Mouse (Mus musculus): ENCODE data around the gene 1520401A03Rik. TPM values are rescaled to one million over a fixed set of nuclear protein-coding genes. Genes with fewer than 3 reads are reported as not detected.
A peak's percentile ranks its signal among the peaks of the same experiment; 100 is the strongest.

1520401A03Rik gene
- total RNA-seq, 1 experiment from 2014 or later: not detected

DNA sequence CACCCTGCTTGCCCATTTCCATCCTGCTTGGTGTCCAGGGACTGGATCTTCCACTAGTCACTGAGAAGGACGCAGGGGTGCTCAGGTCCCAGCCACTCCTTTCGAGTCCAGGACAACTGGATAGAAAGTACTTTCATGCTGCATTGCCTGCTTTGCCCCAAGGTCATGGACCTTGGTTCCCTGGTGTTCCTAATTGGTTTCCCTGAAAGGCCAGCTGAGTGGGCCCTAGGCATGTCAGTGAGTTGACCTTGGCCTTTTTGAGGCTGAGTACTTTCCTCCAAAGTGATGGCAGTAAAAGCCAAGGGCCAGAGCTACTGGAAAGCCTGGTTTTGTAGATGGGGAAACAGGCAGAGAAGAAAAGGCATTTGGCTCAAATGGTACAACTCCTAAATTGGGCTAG lies 697 bp downstream of the 1520401A03Rik start:
- ATAC-seq (ENCODE audit: extremely low read depth, insufficient number of reproducible peaks, low FRiP score, poor library complexity, severe bottlenecking): no peak

- no peak for ATAC-seq (ENCODE audit: extremely low read depth, insufficient number of reproducible peaks, low FRiP score, poor library complexity, severe bottlenecking)
Observed at GRCm38 (mm10) chr17:23719455-23719854, 3.1 kb downstream of the 1520401A03Rik start.

DNA sequence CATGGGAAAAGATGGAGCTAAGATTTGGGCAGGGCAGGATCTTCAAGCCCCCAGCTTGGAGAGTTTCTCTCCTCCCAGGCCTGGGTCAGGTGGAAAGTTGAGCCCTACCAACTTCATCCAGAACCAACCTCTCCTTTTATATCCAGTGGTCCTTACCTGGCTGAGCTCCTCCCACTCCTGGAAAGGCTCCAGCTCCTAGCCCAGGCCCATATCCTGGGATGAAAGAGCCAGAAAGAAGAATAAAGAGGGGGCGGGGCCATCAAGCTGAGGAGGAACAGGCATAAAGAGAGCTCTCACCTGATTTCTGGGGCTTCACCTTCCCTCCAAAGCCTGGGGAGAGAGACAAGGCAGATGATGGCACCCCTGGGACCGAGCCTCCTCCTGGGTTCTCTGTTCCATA lies 5.6 kb downstream of the 1520401A03Rik start:
- no peak for ATAC-seq (ENCODE audit: extremely low read depth, insufficient number of reproducible peaks, low FRiP score, poor library complexity, severe bottlenecking)

GRCm38 (mm10) chr17:23706212-23706611 lies 16.4 kb downstream of the 1520401A03Rik start:
- ATAC-seq (ENCODE audit: extremely low read depth, insufficient number of reproducible peaks, low FRiP score, poor library complexity, severe bottlenecking): peak; percentile 75

DNA sequence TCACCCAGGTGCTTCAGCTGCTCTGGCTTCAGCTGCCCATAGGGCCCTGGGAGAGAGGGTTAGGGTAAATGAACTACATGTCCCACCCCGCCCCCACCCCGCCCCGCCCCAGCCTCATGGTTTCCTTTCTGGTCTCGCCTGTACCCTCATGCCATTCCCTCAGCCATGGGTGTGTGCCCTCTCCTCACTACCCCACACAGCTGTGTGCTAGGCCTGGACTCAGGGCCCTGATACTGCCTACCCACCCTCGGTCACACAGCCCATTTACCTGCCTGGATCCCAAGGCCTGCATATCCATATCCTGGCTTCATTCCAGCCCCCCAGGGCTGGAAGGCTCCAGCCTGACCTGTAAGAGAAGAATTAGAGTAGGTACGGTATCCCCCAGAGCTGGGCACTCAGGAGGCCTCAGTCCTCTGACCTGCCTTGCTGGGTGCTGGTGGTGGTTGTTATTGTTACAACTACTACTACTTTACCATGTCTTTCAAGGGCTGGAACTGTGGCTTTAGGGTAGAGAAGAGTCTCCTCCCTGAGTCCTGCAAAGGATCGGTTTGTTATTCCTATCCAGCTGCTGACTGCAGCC lies 17.0 kb downstream of the 1520401A03Rik start:
- no peak for ATAC-seq (ENCODE audit: extremely low read depth, insufficient number of reproducible peaks, low FRiP score, poor library complexity, severe bottlenecking)

DNA sequence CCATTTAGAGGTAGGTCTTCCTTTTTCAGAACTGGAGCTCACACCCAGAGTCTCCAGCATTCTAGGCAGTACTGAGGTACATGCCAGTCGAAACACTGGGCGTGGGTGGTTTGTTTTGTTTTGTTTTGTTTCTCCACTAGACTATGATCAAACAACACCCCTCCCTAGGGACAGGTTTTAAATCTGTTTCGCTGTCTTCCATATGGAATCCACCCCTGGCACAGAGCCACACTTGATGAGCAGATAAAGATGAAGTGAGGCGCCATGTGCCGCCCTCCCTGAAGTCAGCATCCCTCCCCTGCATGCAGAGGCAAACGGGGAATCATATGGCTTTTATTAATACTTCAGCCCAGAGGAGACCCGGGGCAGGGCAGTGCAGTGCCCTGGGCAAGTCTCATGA lies 17.8 kb downstream of the 1520401A03Rik start:
- no peak for ATAC-seq (ENCODE audit: extremely low read depth, insufficient number of reproducible peaks, low FRiP score, poor library complexity, severe bottlenecking)

- ATAC-seq (ENCODE audit: extremely low read depth, insufficient number of reproducible peaks, low FRiP score, poor library complexity, severe bottlenecking): no peak
Observed at GRCm38 (mm10) chr17:23703301-23703700, 19.3 kb downstream of the 1520401A03Rik start.

DNA sequence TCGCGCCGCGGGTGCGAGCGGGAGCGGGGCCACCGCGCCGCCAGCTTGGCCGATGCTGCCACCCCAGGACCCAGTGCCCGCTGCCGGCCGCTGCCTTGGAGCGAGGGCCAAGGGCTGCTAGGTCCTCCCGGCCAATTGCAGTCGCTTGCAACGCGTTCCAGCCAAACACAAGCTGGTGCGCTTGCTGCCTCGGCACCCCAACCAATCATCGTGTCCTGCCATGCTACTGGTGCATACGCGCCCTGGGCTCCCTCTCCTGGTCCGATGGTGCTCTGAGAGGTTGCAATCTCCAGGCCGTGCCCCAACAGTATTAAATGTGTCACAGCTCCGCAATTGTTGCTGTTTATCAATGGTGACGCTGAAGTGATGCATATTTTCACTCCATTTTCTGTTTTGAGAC lies 22.5 kb downstream of the 1520401A03Rik start:
- peak; percentile 87 for ATAC-seq (ENCODE audit: extremely low read depth, insufficient number of reproducible peaks, low FRiP score, poor library complexity, severe bottlenecking)

DNA sequence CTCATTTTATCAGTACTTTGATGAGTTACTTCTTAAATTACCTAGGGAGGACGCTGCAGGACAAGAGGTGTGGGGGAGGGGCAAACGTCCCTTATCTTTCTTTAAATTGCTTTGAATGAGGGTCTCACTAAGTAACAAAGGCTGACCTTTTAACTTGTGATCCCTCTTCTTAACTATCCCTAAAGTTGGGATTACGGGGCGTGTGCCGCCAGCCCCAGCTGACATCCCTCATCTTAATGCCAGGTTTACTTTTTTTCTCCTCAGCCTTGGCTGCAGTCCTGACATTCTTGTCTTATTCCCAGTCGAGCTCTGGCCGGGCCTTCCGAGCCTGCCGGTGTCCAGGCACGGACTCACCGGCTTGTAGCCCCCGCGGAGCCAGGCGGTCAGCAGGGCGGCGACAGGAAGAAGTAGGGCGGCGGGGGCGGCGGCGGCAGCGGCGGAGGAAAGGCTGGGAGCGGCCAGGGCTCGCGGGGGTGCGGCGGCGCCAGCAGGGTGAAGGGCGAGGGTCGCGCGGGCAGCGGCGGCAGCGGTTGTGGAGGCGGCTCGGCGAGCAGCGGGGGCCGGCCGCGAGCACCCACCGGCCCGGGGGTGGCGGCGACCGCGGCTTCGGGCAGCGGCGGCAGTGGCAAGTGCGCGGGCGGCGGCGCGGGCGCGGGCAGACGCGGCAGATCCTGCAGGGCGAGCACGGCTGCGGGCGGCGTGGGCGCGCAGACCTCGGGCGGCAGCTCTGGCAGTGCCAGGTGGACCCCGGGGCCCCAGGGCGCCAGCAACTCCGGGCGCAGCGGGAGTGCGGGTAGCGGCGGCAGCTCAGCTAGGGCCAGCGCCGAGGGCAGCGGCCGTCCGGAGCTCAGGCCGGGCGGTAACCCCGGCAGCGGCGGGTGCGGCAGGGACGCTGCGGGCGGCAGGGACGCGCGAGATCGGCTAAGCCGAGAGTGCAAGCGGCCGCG lies 23.2 kb downstream of the 1520401A03Rik start:
- ATAC-seq (ENCODE audit: extremely low read depth, insufficient number of reproducible peaks, low FRiP score, poor library complexity, severe bottlenecking): no peak

GRCm38 (mm10) chr17:23695801-23696200 lies 26.8 kb downstream of the 1520401A03Rik start:
- no peak for ATAC-seq (ENCODE audit: extremely low read depth, insufficient number of reproducible peaks, low FRiP score, poor library complexity, severe bottlenecking)

- no peak for ATAC-seq (ENCODE audit: extremely low read depth, insufficient number of reproducible peaks, low FRiP score, poor library complexity, severe bottlenecking)
Observed at GRCm38 (mm10) chr17:23694491-23694890, 28.1 kb downstream of the 1520401A03Rik start.

DNA sequence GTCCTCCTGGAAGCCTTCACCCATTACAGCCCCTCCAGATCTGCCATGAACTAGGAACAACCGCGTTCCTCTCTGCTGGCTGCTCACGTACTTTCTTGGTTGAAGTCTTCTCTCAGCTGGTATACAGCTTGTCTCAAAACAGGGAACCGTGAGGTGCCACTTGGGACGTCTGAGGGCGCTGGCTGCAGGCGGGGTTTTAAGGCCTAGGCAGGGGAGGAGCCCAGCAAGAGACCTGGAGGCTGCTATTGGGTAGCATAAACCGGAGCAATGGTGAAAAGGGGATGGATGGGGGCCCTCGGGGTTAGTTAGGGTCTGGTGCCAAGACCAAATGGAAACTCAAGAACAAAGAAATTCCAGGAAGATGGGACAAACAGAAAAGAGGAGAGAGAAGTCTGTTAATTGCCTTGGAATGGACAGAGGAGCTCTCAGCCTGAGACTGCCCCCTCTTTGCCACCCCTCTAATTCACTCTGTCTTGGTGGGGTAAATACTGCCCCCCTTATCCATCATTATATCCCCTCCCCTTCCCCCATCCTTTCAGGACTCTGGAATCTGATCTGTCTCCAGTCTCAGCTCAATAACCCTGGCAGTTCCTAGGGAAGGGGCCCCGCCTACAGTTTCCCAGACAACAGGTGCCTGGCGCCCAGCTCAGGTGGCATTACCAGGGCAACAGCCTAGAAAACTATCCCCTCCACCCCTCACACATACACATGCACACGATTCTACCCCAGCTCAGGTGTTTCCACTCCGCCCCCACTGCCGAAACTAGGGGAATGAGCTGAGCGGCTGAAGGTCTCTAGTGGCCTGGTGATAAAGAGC lies 38.5 kb downstream of the 1520401A03Rik start, which contains the start of gene Cldn9:
Gene Cldn9, minus strand, starts transcription at position 171 of the 817 bp plus-strand sequence.
- ATAC-seq (ENCODE audit: extremely low read depth, insufficient number of reproducible peaks, low FRiP score, poor library complexity, severe bottlenecking): no peak

- no peak for ATAC-seq (ENCODE audit: extremely low read depth, insufficient number of reproducible peaks, low FRiP score, poor library complexity, severe bottlenecking)
Observed at GRCm38 (mm10) chr17:23683226-23683625, 39.4 kb downstream of the 1520401A03Rik start.

- no peak for ATAC-seq (ENCODE audit: extremely low read depth, insufficient number of reproducible peaks, low FRiP score, poor library complexity, severe bottlenecking)
Observed at GRCm38 (mm10) chr17:23682530-23682929, 40.1 kb downstream of the 1520401A03Rik start.

GRCm38 (mm10) chr17:23682092-23682491 lies 40.5 kb downstream of the 1520401A03Rik start:
- no peak for ATAC-seq (ENCODE audit: extremely low read depth, insufficient number of reproducible peaks, low FRiP score, poor library complexity, severe bottlenecking)

GRCm38 (mm10) chr17:23681086-23681485 lies 41.5 kb downstream of the 1520401A03Rik start:
- ATAC-seq (ENCODE audit: extremely low read depth, insufficient number of reproducible peaks, low FRiP score, poor library complexity, severe bottlenecking): no peak

DNA sequence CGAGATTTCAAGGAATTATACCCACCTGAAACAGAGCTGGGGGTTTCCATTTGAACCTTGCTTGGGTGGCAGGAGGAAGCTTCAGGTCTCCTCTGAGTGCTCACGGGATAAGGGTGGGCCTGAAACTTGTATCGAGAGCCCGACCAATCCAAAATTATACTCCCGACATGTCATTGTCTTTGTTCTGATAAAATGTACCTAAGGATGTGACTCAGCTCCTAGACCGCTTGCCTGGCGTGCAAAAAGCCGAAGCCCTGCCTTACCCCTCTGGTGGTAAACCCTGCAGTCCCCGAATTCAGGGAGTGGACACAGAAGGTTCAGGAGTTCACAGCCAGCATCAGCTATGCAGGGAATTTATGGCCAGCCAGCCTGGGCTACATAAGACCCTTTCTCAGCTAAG lies 42.2 kb downstream of the 1520401A03Rik start:
- ATAC-seq (ENCODE audit: extremely low read depth, insufficient number of reproducible peaks, low FRiP score, poor library complexity, severe bottlenecking): no peak

DNA sequence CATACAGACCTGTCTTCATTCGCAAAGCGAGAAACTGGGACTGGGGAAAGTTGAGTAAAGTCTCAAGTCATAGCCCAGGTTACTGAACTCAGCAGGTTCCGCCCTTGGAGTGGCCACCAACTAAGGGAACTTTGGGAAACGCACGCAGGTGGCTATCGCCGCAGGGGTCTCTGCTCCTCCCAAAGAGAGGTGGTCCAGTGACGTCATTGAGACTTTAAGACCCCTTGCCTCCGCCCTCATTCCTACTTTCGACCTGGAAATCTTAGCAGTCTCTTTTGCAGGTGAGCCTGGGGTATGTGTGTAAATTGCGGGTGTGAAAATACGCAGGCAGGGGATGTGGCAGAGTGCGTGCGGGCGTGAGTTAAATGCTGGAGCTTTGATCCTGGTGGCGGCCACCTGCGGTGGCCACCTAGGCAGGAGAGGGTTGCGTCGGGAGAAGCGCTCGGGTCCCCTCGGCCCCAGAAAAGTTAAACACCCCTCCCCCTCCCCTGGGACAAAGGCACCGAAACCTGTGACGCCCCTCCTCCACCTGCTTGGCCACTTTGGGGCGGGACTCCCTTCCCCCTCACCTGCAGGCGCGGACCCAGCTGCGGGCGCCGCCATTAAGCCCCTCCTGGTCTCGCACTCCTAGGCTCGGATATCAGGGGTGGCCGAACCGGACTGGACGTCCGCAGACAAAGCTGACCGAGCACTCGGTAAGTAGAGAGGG lies 43.3 kb downstream of the 1520401A03Rik start, which contains the start of gene Cldn6:
Gene Cldn6, plus strand, starts transcription at position 123 of the 709 bp plus-strand sequence.
- no peak for ATAC-seq (ENCODE audit: extremely low read depth, insufficient number of reproducible peaks, low FRiP score, poor library complexity, severe bottlenecking)
